Mouse (Mus musculus): Measurements from ENCODE around the gene Sppl3. TPM values are rescaled to one million over a fixed set of nuclear protein-coding genes. Genes with fewer than 3 reads are reported as not detected.

The Sppl3 gene
- total and polyA plus RNA-seq, 2 experiments from 2014 or later: 37.1 to 153 TPM

DNA sequence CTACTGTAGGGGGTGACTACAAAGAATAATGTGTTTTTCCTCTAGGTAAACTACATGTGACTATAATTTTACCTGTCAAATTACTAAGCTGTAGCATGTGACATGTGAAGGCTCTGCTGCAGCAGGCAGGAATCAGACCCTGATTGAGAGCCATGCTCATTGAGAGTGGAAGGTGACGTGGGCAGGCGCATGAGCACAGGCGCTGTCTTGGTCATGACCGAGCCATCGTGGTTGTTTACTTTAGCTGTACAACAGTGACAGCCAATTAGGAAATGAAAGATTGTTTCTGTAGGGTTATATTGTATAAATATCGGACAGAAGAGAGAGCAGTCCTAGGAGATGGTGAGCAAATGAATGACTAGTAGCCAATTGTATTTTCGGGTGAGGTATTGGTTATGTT is 11.1 kb downstream of the Sppl3 start:
- TF ChIP-seq CTCF (IDR thresholded peaks at IDR 0.05): no peak

DNA sequence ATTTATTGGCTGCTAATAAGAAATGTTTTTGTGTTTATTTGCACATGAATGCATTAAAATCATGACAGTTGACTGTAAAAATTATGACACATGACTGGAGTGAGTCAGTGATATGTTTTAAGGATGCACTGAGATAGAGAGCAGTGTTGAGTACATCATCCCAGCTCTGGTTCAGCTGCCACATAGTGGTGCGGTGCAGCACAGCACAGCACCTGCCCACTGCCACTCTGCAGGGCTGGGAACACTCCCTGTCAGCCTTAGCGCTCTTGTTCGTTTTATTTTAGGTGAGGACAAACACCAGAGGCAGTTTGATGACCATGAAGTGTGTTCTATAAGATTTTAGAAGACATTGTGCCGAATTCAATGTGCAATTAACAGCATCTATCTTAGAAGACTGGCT is 15.2 kb downstream of the Sppl3 start:
- H3K9me3 ChIP-seq (ENCODE audit: low read length): no peaks in the 10 kb centered on the region
- no peaks in the 10 kb centered on the region for H3K27me3 ChIP-seq (ENCODE audit: insufficient read depth, low read length)
- DNase-seq (ENCODE audit: low spot score) (no peak), ATAC-seq (ENCODE audit: low FRiP score) (no peak)
- no peak overlapping the region for H3K4me2 ChIP-seq (ENCODE audit: low read depth, low read length, poor library complexity, severe bottlenecking)
- no peaks in the 10 kb centered on the region for H3K36me3 ChIP-seq (ENCODE audit: insufficient read depth, low read length)
- no peak for TF ChIP-seq CTCF (IDR thresholded peaks at IDR 0.05)
- 82% methylated on average over 4 of the region's 4 CpGs for WGBS
- no peaks in the 10 kb centered on the region for H3K4me1 ChIP-seq (ENCODE audit: insufficient read depth, low read length)
- no peak overlapping the region for H3K9ac ChIP-seq (replicated peaks; ENCODE audit: low read length, poor library complexity, severe bottlenecking)
- H3K4me3 ChIP-seq (ENCODE audit: low read depth, low read length): no peak overlapping the region
- no peak overlapping the region for H3K27ac ChIP-seq (ENCODE audit: low read depth, low read length)

More for the DNA sequence above, 11.1 kb downstream of the Sppl3 start:
- 96% methylated on average over 7 of the region's 7 CpGs for WGBS
- Histone ChIP-seq H3K9ac (replicated peaks; ENCODE audit: low read length, poor library complexity, severe bottlenecking) (no peak overlapping the region), H3K4me1 (ENCODE audit: insufficient read depth, low read length) (no peaks in the 10 kb centered on the region), H3K9me3 (ENCODE audit: low read length) (no peaks in the 10 kb centered on the region), H3K4me3 (ENCODE audit: low read depth, low read length) (no peak overlapping the region), H3K4me2 (ENCODE audit: low read depth, low read length, poor library complexity, severe bottlenecking) (no peak overlapping the region), H3K36me3 (ENCODE audit: insufficient read depth, low read length) (no peaks in the 10 kb centered on the region), H3K27me3 (ENCODE audit: insufficient read depth, low read length) (no peaks in the 10 kb centered on the region), H3K27ac (ENCODE audit: low read depth, low read length) (no peak overlapping the region)
- DNase-seq (ENCODE audit: low spot score): no peak
- no peak for ATAC-seq (ENCODE audit: low FRiP score)

GRCm38 (mm10) chr5:115027109-115027508 is 16.2 kb downstream of the Sppl3 start:
- ATAC-seq (ENCODE audit: low FRiP score): no peak

GRCm38 (mm10) chr5:115028920-115029319 is 18.0 kb downstream of the Sppl3 start:
- H3K9ac ChIP-seq (replicated peaks; ENCODE audit: low read length, poor library complexity, severe bottlenecking): no peak overlapping the region
- H3K36me3 ChIP-seq (ENCODE audit: insufficient read depth, low read length): no peaks in the 10 kb centered on the region
- TF ChIP-seq CTCF (IDR thresholded peaks at IDR 0.05): no peak
- no peak overlapping the region for H3K4me2 ChIP-seq (ENCODE audit: low read depth, low read length, poor library complexity, severe bottlenecking)
- no peaks in the 10 kb centered on the region for H3K4me1 ChIP-seq (ENCODE audit: insufficient read depth, low read length)
- WGBS: 87% methylated on average over 4 of the region's 4 CpGs
- H3K27me3 ChIP-seq (ENCODE audit: insufficient read depth, low read length): no peaks in the 10 kb centered on the region
- ATAC-seq (ENCODE audit: low FRiP score) (no peak), DNase-seq (ENCODE audit: low spot score) (no peak)
- H3K27ac ChIP-seq (ENCODE audit: low read depth, low read length): no peak overlapping the region
- no peak overlapping the region for H3K4me3 ChIP-seq (ENCODE audit: low read depth, low read length)
- no peaks in the 10 kb centered on the region for H3K9me3 ChIP-seq (ENCODE audit: low read length)

More at GRCm38 (mm10) chr5:115027109-115027508, 16.2 kb downstream of the Sppl3 start:
- TF ChIP-seq CTCF (IDR thresholded peaks at IDR 0.05): no peak
- H3K27me3 ChIP-seq (ENCODE audit: insufficient read depth, low read length): no peaks in the 10 kb centered on the region
- WGBS: 88% methylated on average over 3 of the region's 3 CpGs
- H3K4me3 ChIP-seq (ENCODE audit: low read depth, low read length): no peak overlapping the region
- H3K27ac ChIP-seq (ENCODE audit: low read depth, low read length): no peak overlapping the region
- H3K9me3 ChIP-seq (ENCODE audit: low read length): no peaks in the 10 kb centered on the region
- DNase-seq (ENCODE audit: low spot score): no peak
- no peak overlapping the region for H3K9ac ChIP-seq (replicated peaks; ENCODE audit: low read length, poor library complexity, severe bottlenecking)
- no peaks in the 10 kb centered on the region for H3K4me1 ChIP-seq (ENCODE audit: insufficient read depth, low read length)
- H3K4me2 ChIP-seq (ENCODE audit: low read depth, low read length, poor library complexity, severe bottlenecking): no peak overlapping the region
- no peaks in the 10 kb centered on the region for H3K36me3 ChIP-seq (ENCODE audit: insufficient read depth, low read length)

DNA sequence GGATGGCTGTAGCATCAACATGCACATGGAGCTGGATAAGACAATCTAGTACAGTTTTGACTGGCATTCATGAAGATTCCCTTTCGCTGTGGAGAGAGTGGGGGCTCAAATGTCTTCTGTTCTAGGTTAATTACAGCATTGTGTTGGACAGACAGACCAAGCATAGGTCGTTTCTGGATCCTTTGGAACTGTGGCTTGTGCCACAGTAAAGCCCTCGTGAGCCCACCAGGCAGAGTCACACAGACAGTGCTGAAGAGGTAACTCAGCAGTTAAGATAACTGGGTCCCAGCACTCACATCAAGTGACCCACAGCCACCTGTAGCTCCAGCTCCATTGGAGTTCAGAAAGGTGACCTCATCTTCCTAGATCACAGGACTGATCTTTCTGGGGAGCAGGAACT is 18.6 kb downstream of the Sppl3 start:
- no peak for TF ChIP-seq CTCF (IDR thresholded peaks at IDR 0.05)
- ATAC-seq (ENCODE audit: low FRiP score): no peak
- no peaks in the 10 kb centered on the region for H3K4me1 ChIP-seq (ENCODE audit: insufficient read depth, low read length)

GRCm38 (mm10) chr5:115031576-115031975 is 20.6 kb downstream of the Sppl3 start:
- no peak overlapping the region for H3K27ac ChIP-seq (ENCODE audit: low read depth, low read length)
- no peak for TF ChIP-seq CTCF (IDR thresholded peaks at IDR 0.05)
- H3K9ac ChIP-seq (replicated peaks; ENCODE audit: low read length, poor library complexity, severe bottlenecking): no peak overlapping the region
- no peak for DNase-seq (ENCODE audit: low spot score)
- no peak overlapping the region for H3K4me2 ChIP-seq (ENCODE audit: low read depth, low read length, poor library complexity, severe bottlenecking)
- H3K9me3 ChIP-seq (ENCODE audit: low read length): no peaks in the 10 kb centered on the region
- no peaks in the 10 kb centered on the region for H3K27me3 ChIP-seq (ENCODE audit: insufficient read depth, low read length)
- ATAC-seq (ENCODE audit: low FRiP score): no peak
- no peaks in the 10 kb centered on the region for H3K36me3 ChIP-seq (ENCODE audit: insufficient read depth, low read length)
- H3K4me3 ChIP-seq (ENCODE audit: low read depth, low read length): no peak overlapping the region
- no peaks in the 10 kb centered on the region for H3K4me1 ChIP-seq (ENCODE audit: insufficient read depth, low read length)
- 81% methylated on average over 5 of the region's 5 CpGs for WGBS

More for the DNA sequence above, 18.6 kb downstream of the Sppl3 start:
- Histone ChIP-seq H3K9ac (replicated peaks; ENCODE audit: low read length, poor library complexity, severe bottlenecking) (no peak overlapping the region), H3K4me3 (ENCODE audit: low read depth, low read length) (no peak overlapping the region), H3K27ac (ENCODE audit: low read depth, low read length) (no peak overlapping the region), H3K36me3 (ENCODE audit: insufficient read depth, low read length) (no peaks in the 10 kb centered on the region), H3K27me3 (ENCODE audit: insufficient read depth, low read length) (no peaks in the 10 kb centered on the region), H3K4me2 (ENCODE audit: low read depth, low read length, poor library complexity, severe bottlenecking) (no peak overlapping the region), H3K9me3 (ENCODE audit: low read length) (no peaks in the 10 kb centered on the region)
- DNase-seq (ENCODE audit: low spot score): no peak
- 91% methylated on average over 3 of the region's 3 CpGs for WGBS
